Mouse (Mus musculus): ENCODE measurements at regions not wholly inside any gene's neighbourhood (a gene's known extent, or its start where the extent isn't known, plus 50 kb on each side); places are given as distances from the start of the nearest gene placed in this dataset.

DNA sequence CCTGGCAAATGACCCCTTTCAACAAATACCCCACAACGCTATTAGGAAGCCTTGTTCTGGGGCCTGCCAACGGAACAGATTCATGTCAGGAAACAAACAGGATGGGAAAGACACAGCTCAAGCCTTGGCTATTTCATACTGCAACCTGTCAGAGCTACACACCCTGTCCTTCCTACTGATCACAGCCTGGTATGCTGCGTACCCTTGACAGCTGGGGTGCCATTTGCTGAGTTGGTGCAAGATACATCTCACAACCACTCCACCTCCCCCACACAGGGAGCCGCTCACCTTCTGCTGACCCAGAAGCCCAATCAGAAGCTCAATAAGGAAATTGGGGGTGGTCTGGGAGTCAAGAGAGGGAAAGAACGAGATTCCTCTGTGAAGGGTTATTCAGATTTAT is 350.7 kb upstream of the Gm10131 start:
- Histone ChIP-seq H3K4me3 (ENCODE audit: insufficient read depth, poor library complexity, severe bottlenecking) (no peak overlapping the region), H3K36me3 (ENCODE audit: control insufficient read depth, insufficient read depth) (no peaks in the 10 kb centered on the region), H3K79me3 (ENCODE audit: low read depth) (no peaks in the 10 kb centered on the region), H3ac (ENCODE audit: control insufficient read depth, insufficient read length, low read depth) (no peak overlapping the region), H3K79me2 (ENCODE audit: control insufficient read depth, insufficient read depth) (no peaks in the 10 kb centered on the region), H3K27me3 (ENCODE audit: control insufficient read depth, insufficient read depth, insufficient read length) (no peaks in the 10 kb centered on the region)
- TF ChIP-seq MAX (IDR thresholded peaks at IDR 0.05): no peak
- TF ChIP-seq USF1 (IDR thresholded peaks at IDR 0.05; ENCODE audit: low read depth): no peak
- TF ChIP-seq MYOD1 (IDR thresholded peaks at IDR 0.05; ENCODE audit: control insufficient read depth, insufficient read length, low read depth): no peak
- no peak for TF ChIP-seq CEBPB (IDR thresholded peaks at IDR 0.05; ENCODE audit: low read depth)

DNA sequence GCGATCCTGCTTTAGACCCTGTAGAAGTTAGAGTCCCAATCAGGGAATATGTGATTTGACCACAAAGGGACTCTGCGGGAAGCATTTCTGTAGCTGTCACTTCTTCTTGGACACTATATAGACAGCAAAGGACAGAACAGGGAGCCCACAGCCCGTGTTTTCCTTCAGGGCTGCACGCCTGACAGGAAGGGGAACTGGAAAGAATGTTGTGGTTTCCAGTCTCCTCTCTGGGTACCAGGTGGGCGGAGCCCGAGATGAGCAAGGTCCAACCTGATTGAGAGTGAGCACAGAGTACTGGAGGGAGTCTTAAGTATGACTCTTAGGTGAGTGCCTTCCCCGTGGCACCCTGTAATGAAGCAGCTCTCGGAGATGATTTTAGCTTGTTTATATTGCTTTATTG is 346.8 kb upstream of the Gm10131 start:
- no peaks in the 10 kb centered on the region for H3K79me2 ChIP-seq (ENCODE audit: control insufficient read depth, insufficient read depth)
- no peaks in the 10 kb centered on the region for H3K79me3 ChIP-seq (ENCODE audit: low read depth)
- no peak for TF ChIP-seq MYOG (IDR thresholded peaks at IDR 0.05; ENCODE audit: control insufficient read depth, extremely low read depth, insufficient read length)
- no peak for TF ChIP-seq CTCF (IDR thresholded peaks at IDR 0.05; ENCODE audit: control insufficient read depth, insufficient read depth, insufficient read length)
- TF ChIP-seq FOSL1 (IDR thresholded peaks at IDR 0.05; ENCODE audit: insufficient read depth, low read length, poor library complexity, severe bottlenecking): no peak
- no peak for TF ChIP-seq MYOD1 (IDR thresholded peaks at IDR 0.05; ENCODE audit: control insufficient read depth, insufficient read length, low read depth)
- no peak for TF ChIP-seq MAX (IDR thresholded peaks at IDR 0.05)
- no peak for TF ChIP-seq CEBPB (IDR thresholded peaks at IDR 0.05; ENCODE audit: low read depth)
- TF ChIP-seq USF1 (IDR thresholded peaks at IDR 0.05; ENCODE audit: low read depth): no peak
- H3K27me3 ChIP-seq (ENCODE audit: control insufficient read depth, insufficient read depth, insufficient read length): no peaks in the 10 kb centered on the region
- no peak overlapping the region for H3K4me3 ChIP-seq (ENCODE audit: insufficient read depth, poor library complexity, severe bottlenecking)
- no peak overlapping the region for H3ac ChIP-seq (ENCODE audit: control insufficient read depth, insufficient read length, low read depth)
- no peaks in the 10 kb centered on the region for H3K36me3 ChIP-seq (ENCODE audit: control insufficient read depth, insufficient read depth)

DNA sequence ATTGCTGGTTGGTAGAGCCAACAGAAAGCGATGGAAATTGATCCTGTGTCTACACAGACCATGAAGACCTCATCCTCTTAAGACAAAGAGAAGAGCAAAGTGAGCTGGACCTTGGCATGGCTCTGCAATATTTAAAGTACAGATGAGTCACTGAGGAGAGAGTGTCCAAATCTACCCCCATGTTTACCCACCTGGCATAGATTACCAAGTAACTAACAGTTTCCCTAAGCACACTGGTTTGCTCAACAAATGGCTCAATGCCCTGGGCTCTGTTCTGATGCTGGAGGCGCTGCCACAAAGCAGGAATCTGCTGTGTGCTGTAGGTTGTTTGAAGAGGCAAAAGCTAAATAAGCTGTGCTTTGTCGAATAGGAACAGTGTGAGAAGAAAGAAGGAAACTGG is 345.0 kb upstream of the Gm10131 start:
- Histone ChIP-seq H3ac (ENCODE audit: control insufficient read depth, insufficient read length, low read depth) (no peak overlapping the region), H3K79me3 (ENCODE audit: low read depth) (no peaks in the 10 kb centered on the region), H3K36me3 (ENCODE audit: control insufficient read depth, insufficient read depth) (no peaks in the 10 kb centered on the region), H3K27me3 (ENCODE audit: control insufficient read depth, insufficient read depth, insufficient read length) (no peaks in the 10 kb centered on the region), H3K79me2 (ENCODE audit: control insufficient read depth, insufficient read depth) (no peaks in the 10 kb centered on the region), H3K4me3 (ENCODE audit: insufficient read depth, poor library complexity, severe bottlenecking) (no peak overlapping the region)
- TF ChIP-seq CTCF (IDR thresholded peaks at IDR 0.05; ENCODE audit: control insufficient read depth, insufficient read depth, insufficient read length): no peak
- no peak for TF ChIP-seq CEBPB (IDR thresholded peaks at IDR 0.05; ENCODE audit: low read depth)
- no peak for TF ChIP-seq MYOG (IDR thresholded peaks at IDR 0.05; ENCODE audit: control insufficient read depth, extremely low read depth, insufficient read length)
- no peak for TF ChIP-seq MAX (IDR thresholded peaks at IDR 0.05)
- TF ChIP-seq USF1 (IDR thresholded peaks at IDR 0.05; ENCODE audit: low read depth): no peak
- peak; percentile 4 for TF ChIP-seq FOSL1 (IDR thresholded peaks at IDR 0.05; ENCODE audit: insufficient read depth, low read length, poor library complexity, severe bottlenecking)
- peak; percentile 65 for TF ChIP-seq MYOD1 (IDR thresholded peaks at IDR 0.05; ENCODE audit: control insufficient read depth, insufficient read length, low read depth)

DNA sequence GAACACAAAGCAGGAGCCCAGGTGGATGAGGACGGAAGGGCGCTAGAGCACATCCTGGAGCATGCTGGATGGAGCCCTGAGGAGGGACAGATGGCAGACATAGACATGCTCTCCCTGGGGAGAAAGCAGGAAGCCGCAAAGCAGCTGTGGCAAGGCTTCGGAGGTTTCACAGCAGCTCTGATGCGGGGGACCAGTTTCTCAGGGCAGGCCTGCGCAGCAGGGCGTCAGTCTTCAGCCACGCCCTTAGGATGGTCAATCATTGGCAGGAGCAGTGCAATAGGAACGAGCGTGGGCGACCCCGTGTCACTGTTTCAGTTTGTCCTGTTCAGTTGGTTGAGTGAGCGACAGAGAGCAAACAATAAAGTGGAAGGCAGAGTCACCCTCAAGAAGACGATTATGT is 343.8 kb upstream of the Gm10131 start:
- H3K36me3 ChIP-seq (ENCODE audit: control insufficient read depth, insufficient read depth): no peaks in the 10 kb centered on the region
- TF ChIP-seq MYOD1 (IDR thresholded peaks at IDR 0.05; ENCODE audit: control insufficient read depth, insufficient read length, low read depth) (no peak), MAX (IDR thresholded peaks at IDR 0.05) (no peak), FOSL1 (IDR thresholded peaks at IDR 0.05; ENCODE audit: insufficient read depth, low read length, poor library complexity, severe bottlenecking) (no peak), CTCF (IDR thresholded peaks at IDR 0.05; ENCODE audit: control insufficient read depth, insufficient read depth, insufficient read length) (no peak), MYOG (IDR thresholded peaks at IDR 0.05; ENCODE audit: control insufficient read depth, extremely low read depth, insufficient read length) (no peak), CEBPB (IDR thresholded peaks at IDR 0.05; ENCODE audit: low read depth) (no peak), USF1 (IDR thresholded peaks at IDR 0.05; ENCODE audit: low read depth) (no peak)
- H3K4me3 ChIP-seq (ENCODE audit: insufficient read depth, poor library complexity, severe bottlenecking): no peak overlapping the region
- H3ac ChIP-seq (ENCODE audit: control insufficient read depth, insufficient read length, low read depth): no peak overlapping the region
- H3K79me2 ChIP-seq (ENCODE audit: control insufficient read depth, insufficient read depth): no peaks in the 10 kb centered on the region
- H3K79me3 ChIP-seq (ENCODE audit: low read depth): no peaks in the 10 kb centered on the region
- H3K27me3 ChIP-seq (ENCODE audit: control insufficient read depth, insufficient read depth, insufficient read length): no peaks in the 10 kb centered on the region

DNA sequence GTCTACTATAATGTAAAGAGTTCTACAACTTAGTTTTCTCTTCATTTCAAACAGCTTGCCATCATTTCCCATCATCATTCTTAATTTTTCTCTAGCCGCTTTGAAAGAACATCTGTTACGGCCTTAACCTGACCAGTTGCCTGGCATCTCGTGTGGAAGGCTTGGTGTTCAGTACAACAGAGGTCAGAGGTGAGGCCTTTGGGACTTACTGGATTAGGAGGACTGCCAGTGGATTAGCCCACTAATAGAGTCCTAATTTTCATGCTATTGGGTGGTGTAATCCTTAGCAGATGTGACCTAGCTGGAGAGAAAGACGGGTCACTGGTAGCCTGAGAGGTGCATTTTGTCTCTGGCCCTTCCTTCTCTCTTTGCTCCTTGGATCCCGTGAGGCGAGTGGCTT is 341.3 kb upstream of the Gm10131 start:
- no peak overlapping the region for H3ac ChIP-seq (ENCODE audit: control insufficient read depth, insufficient read length, low read depth)
- H3K79me2 ChIP-seq (ENCODE audit: control insufficient read depth, insufficient read depth): no peaks in the 10 kb centered on the region
- TF ChIP-seq CEBPB (IDR thresholded peaks at IDR 0.05; ENCODE audit: low read depth): no peak
- no peak for TF ChIP-seq FOSL1 (IDR thresholded peaks at IDR 0.05; ENCODE audit: insufficient read depth, low read length, poor library complexity, severe bottlenecking)
- TF ChIP-seq MYOG (IDR thresholded peaks at IDR 0.05; ENCODE audit: control insufficient read depth, extremely low read depth, insufficient read length): no peak
- no peak for TF ChIP-seq MAX (IDR thresholded peaks at IDR 0.05)
- no peak for TF ChIP-seq MYOD1 (IDR thresholded peaks at IDR 0.05; ENCODE audit: control insufficient read depth, insufficient read length, low read depth)
- TF ChIP-seq USF1 (IDR thresholded peaks at IDR 0.05; ENCODE audit: low read depth): no peak
- TF ChIP-seq CTCF (IDR thresholded peaks at IDR 0.05; ENCODE audit: control insufficient read depth, insufficient read depth, insufficient read length): no peak
- H3K36me3 ChIP-seq (ENCODE audit: control insufficient read depth, insufficient read depth): no peaks in the 10 kb centered on the region
- H3K4me3 ChIP-seq (ENCODE audit: insufficient read depth, poor library complexity, severe bottlenecking): no peak overlapping the region
- H3K79me3 ChIP-seq (ENCODE audit: low read depth): no peaks in the 10 kb centered on the region
- H3K27me3 ChIP-seq (ENCODE audit: control insufficient read depth, insufficient read depth, insufficient read length): no peaks in the 10 kb centered on the region

Data from C2C12 (cell line).